Mouse (Mus musculus): ENCODE measurements around the gene Pdgfra. TPM values are rescaled to one million over a fixed set of nuclear protein-coding genes. Genes with fewer than 3 reads are reported as not detected.

The Pdgfra gene
- polyA plus RNA-seq (2014; fragmentation: Nextera tagmentation; extraction: Ambion mirVana) = 3.6 and 9.4 TPM in 2 replicates

DNA sequence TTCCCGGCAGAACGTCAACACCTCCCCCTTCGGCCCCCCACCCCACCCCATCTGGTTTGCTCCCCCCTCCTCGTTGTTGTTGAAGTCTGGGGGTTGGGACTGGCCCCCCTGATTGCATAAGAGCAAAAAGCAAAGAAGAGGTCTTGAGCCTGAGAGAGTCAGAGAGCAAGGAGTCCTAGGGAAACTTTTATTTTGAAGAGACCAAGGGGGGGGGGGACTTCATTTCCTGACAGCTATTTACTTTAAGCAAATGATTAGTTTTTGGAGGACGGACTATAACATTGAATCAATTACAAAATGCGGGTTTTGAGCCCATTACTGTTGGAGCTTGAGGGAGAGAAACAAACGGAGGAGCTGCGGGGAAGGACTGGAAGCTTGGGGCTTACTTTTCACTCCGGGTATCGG, at the start of gene Pdgfra:
TSS of gene Pdgfra (plus strand) at position 272 of the 405 bp plus-strand sequence.
- no peak within 1 kb of the TSS for H3K9ac ChIP-seq (replicated peaks; ENCODE audit: low read length)
- peak within 1 kb of the TSS; percentile 34 for H3K4me2 ChIP-seq (ENCODE audit: low read length)
- no peaks in the 10 kb centered on the region for H3K9me3 ChIP-seq (ENCODE audit: control insufficient read depth, low read length)
- ATAC-seq (ENCODE audit: low FRiP score, low TSS enrichment) (no peak), DNase-seq (peak; percentile 53)
- H3K4me1 ChIP-seq (ENCODE audit: control insufficient read depth, insufficient read depth, low read length) = peaks cover 12% of the 10 kb centered on the region; the same call in 1 of the 2 replicates
- peak within 1 kb of the TSS; percentile 18; the same call in 1 of the 2 replicates for H3K4me3 ChIP-seq (replicated peaks; ENCODE audit: low read depth, low read length)
- 0% methylated on average over 10 of the region's 10 CpGs for WGBS
- no peak within 1 kb of the TSS for H3K27ac ChIP-seq (replicated peaks; ENCODE audit: low read depth, low read length)
- peaks cover 82% of the 10 kb centered on the region for H3K27me3 ChIP-seq (ENCODE audit: control insufficient read depth, insufficient read depth, low read length)
- no peaks in the 10 kb centered on the region for H3K36me3 ChIP-seq (ENCODE audit: control insufficient read depth, insufficient read depth, low read length)

DNA sequence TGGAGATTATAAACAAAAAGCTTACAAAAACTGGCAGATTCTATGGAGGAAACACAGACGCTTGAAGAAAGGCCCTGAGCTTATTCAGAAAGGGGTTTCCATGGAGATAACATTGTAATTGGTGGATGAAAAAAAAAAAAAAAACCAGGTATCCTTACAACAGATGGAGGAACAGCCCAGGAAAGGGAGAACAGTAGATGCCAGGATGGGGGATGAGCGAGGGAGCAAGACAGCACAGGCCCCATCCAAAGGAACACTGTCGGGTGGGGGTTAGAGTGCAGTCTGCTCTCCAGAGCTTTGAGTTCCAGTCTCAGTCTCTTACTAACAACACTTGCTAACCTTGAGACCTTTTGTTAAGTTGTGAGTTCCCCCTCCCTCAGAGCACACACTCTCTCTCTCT, 45.6 kb upstream of the Pdgfra start:
- Histone ChIP-seq H3K27me3 (ENCODE audit: control insufficient read depth, insufficient read depth, low read length) (no peaks in the 10 kb centered on the region), H3K9me3 (ENCODE audit: control insufficient read depth, low read length) (peaks cover 6% of the 10 kb centered on the region), H3K27ac (replicated peaks; ENCODE audit: low read depth, low read length) (no peak overlapping the region), H3K4me1 (ENCODE audit: control insufficient read depth, insufficient read depth, low read length) (no peaks in the 10 kb centered on the region), H3K36me3 (ENCODE audit: control insufficient read depth, insufficient read depth, low read length) (no peaks in the 10 kb centered on the region), H3K9ac (replicated peaks; ENCODE audit: low read length) (no peak overlapping the region), H3K4me3 (replicated peaks; ENCODE audit: low read depth, low read length) (no peak overlapping the region), H3K4me2 (ENCODE audit: low read length) (no peak overlapping the region)
- WGBS = 50% methylated on average over 3 of the region's 3 CpGs
- ATAC-seq (ENCODE audit: low FRiP score, low TSS enrichment) (no peak), DNase-seq (no peak)

DNA sequence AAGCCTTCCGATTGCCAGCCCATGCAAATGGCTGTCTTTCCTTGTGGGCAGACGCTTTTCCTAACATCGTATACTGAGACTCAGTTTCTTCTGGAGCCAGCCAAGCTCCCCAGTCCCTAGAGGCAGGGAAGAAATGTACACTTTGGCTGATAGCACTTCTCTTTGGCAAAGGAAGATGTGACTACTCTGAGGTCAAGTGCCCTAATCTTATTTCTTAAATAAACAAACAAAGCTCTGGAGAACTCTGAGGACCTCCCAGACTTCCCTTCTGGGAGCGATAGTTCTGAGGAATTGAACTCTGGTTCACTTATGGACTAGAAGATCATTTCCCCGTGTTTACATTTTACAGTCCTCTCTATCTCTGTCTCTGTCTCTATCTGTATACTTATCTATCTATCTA, 42.7 kb upstream of the Pdgfra start:
- WGBS = 76% methylated on average over 5 of the region's 5 CpGs

DNA sequence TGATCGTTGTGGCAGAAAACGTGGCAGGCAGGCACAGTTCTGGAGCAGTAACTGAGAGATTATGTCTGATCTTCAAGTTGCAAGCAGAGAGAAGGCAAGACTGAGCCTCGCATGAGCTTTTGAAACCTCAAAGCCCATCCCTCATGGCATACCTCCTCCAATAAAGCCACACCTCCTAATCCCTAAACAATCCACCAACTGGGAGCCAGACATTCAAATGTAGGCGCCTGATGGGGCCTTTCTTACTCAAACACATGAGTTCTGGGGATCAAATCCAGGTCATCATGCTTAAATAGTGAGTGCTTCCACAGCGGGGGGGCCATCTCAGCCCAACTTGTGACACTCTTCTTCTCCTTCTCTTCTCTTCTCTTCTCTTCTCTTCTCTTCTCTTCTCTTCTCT, 40.3 kb upstream of the Pdgfra start:
- peaks cover 6% of the 10 kb centered on the region for H3K9me3 ChIP-seq (ENCODE audit: control insufficient read depth, low read length)
- no peak overlapping the region for H3K4me3 ChIP-seq (replicated peaks; ENCODE audit: low read depth, low read length)
- H3K9ac ChIP-seq (replicated peaks; ENCODE audit: low read length) = no peak overlapping the region
- no peak for DNase-seq
- 48% methylated on average over 5 of the region's 5 CpGs for WGBS
- no peaks in the 10 kb centered on the region for H3K4me1 ChIP-seq (ENCODE audit: control insufficient read depth, insufficient read depth, low read length)
- no peaks in the 10 kb centered on the region for H3K27me3 ChIP-seq (ENCODE audit: control insufficient read depth, insufficient read depth, low read length)
- H3K27ac ChIP-seq (replicated peaks; ENCODE audit: low read depth, low read length) = no peak overlapping the region
- no peak overlapping the region for H3K4me2 ChIP-seq (ENCODE audit: low read length)
- no peaks in the 10 kb centered on the region for H3K36me3 ChIP-seq (ENCODE audit: control insufficient read depth, insufficient read depth, low read length)
- ATAC-seq (ENCODE audit: low FRiP score, low TSS enrichment) = no peak

More for the DNA sequence above, 42.7 kb upstream of the Pdgfra start:
- no peaks in the 10 kb centered on the region for H3K36me3 ChIP-seq (ENCODE audit: control insufficient read depth, insufficient read depth, low read length)
- H3K4me2 ChIP-seq (ENCODE audit: low read length) = no peak overlapping the region
- H3K27ac ChIP-seq (replicated peaks; ENCODE audit: low read depth, low read length) = no peak overlapping the region
- no peak for ATAC-seq (ENCODE audit: low FRiP score, low TSS enrichment)
- H3K9me3 ChIP-seq (ENCODE audit: control insufficient read depth, low read length) = peaks cover 6% of the 10 kb centered on the region
- H3K27me3 ChIP-seq (ENCODE audit: control insufficient read depth, insufficient read depth, low read length) = no peaks in the 10 kb centered on the region
- DNase-seq = no peak
- H3K4me1 ChIP-seq (ENCODE audit: control insufficient read depth, insufficient read depth, low read length) = no peaks in the 10 kb centered on the region
- no peak overlapping the region for H3K9ac ChIP-seq (replicated peaks; ENCODE audit: low read length)
- no peak overlapping the region for H3K4me3 ChIP-seq (replicated peaks; ENCODE audit: low read depth, low read length)

- 69% methylated on average over 7 of the region's 7 CpGs for WGBS
- H3K9me3 ChIP-seq (ENCODE audit: control insufficient read depth, low read length) = no peaks in the 10 kb centered on the region
- no peak for ATAC-seq (ENCODE audit: low FRiP score, low TSS enrichment)
- no peak overlapping the region for H3K9ac ChIP-seq (replicated peaks; ENCODE audit: low read length)
- H3K36me3 ChIP-seq (ENCODE audit: control insufficient read depth, insufficient read depth, low read length) = no peaks in the 10 kb centered on the region
- H3K4me1 ChIP-seq (ENCODE audit: control insufficient read depth, insufficient read depth, low read length) = no peaks in the 10 kb centered on the region
- no peak overlapping the region for H3K4me3 ChIP-seq (replicated peaks; ENCODE audit: low read depth, low read length)
- no peak for DNase-seq
- no peak overlapping the region for H3K4me2 ChIP-seq (ENCODE audit: low read length)
- no peak overlapping the region for H3K27ac ChIP-seq (replicated peaks; ENCODE audit: low read depth, low read length)
- H3K27me3 ChIP-seq (ENCODE audit: control insufficient read depth, insufficient read depth, low read length) = no peaks in the 10 kb centered on the region
These were observed 33.3 kb upstream of the Pdgfra start for GRCm38 (mm10) chr5:75118840-75119239.

DNA sequence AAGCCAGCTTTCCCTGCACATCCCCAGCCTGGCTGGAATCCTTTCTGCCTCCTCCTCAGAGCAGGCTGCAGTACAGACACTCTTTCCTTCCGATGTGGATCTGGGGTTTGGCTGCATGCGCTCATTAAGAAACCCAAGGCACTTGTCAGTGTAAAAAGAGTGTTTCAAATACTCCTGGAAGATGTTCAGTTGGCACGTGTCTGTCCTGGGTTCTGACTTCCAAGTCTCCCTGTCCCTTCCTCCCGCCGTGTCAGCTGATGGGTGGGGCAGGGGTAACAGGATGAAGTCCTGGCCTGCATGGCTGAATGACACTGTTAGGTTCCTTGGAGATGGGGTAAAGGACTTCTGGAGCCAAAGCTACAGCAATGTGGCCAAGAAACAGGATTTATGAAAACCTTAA, 30.4 kb upstream of the Pdgfra start:
- H3K4me2 ChIP-seq (ENCODE audit: low read length) = no peak overlapping the region
- ATAC-seq (ENCODE audit: low FRiP score, low TSS enrichment) = no peak
- H3K4me1 ChIP-seq (ENCODE audit: control insufficient read depth, insufficient read depth, low read length) = no peaks in the 10 kb centered on the region
- no peaks in the 10 kb centered on the region for H3K9me3 ChIP-seq (ENCODE audit: control insufficient read depth, low read length)
- no peak overlapping the region for H3K9ac ChIP-seq (replicated peaks; ENCODE audit: low read length)
- no peak for DNase-seq
- no peaks in the 10 kb centered on the region for H3K27me3 ChIP-seq (ENCODE audit: control insufficient read depth, insufficient read depth, low read length)
- no peak overlapping the region for H3K4me3 ChIP-seq (replicated peaks; ENCODE audit: low read depth, low read length)
- 41% methylated on average over 5 of the region's 5 CpGs for WGBS
- H3K36me3 ChIP-seq (ENCODE audit: control insufficient read depth, insufficient read depth, low read length) = no peaks in the 10 kb centered on the region
- no peak overlapping the region for H3K27ac ChIP-seq (replicated peaks; ENCODE audit: low read depth, low read length)

- H3K9me3 ChIP-seq (ENCODE audit: control insufficient read depth, low read length) = no peaks in the 10 kb centered on the region
- H3K4me3 ChIP-seq (replicated peaks; ENCODE audit: low read depth, low read length) = no peak overlapping the region
- ATAC-seq (ENCODE audit: low FRiP score, low TSS enrichment) = no peak
- 88% methylated on average over 7 of the region's 7 CpGs for WGBS
- H3K27ac ChIP-seq (replicated peaks; ENCODE audit: low read depth, low read length) = no peak overlapping the region
- no peak overlapping the region for H3K9ac ChIP-seq (replicated peaks; ENCODE audit: low read length)
- no peak overlapping the region for H3K4me2 ChIP-seq (ENCODE audit: low read length)
- H3K27me3 ChIP-seq (ENCODE audit: control insufficient read depth, insufficient read depth, low read length) = peaks cover 6% of the 10 kb centered on the region; the same call in 1 of the 2 replicates
- no peak for DNase-seq
- H3K36me3 ChIP-seq (ENCODE audit: control insufficient read depth, insufficient read depth, low read length) = no peaks in the 10 kb centered on the region
- H3K4me1 ChIP-seq (ENCODE audit: control insufficient read depth, insufficient read depth, low read length) = no peaks in the 10 kb centered on the region
These were observed 17.4 kb upstream of the Pdgfra start for GRCm38 (mm10) chr5:75134681-75135080.

DNA sequence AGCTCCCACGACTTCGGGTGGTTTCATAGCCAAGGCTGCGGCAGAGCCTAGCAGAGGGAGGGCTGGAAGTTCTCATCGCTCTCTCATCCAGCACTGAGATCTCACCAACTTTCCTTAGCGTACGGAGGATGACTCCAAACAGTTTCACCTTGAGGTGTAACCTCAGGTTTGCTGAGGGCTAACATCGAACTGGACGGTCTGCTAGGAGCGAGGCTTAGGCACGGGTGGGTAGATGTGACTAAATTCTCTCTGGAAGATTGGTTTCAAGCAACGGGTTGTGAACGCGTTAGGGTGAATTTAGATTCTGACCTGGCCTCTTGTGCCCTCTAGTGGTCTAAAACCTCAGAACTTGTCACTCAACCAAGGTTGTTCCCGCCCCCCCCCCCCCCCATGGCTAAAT, 9.0 kb upstream of the Pdgfra start:
- Histone ChIP-seq H3K4me2 (ENCODE audit: low read length) (peak overlapping the region; percentile 47), H3K9me3 (ENCODE audit: control insufficient read depth, low read length) (no peaks in the 10 kb centered on the region), H3K27ac (replicated peaks; ENCODE audit: low read depth, low read length) (no peak overlapping the region), H3K4me1 (ENCODE audit: control insufficient read depth, insufficient read depth, low read length) (no peaks in the 10 kb centered on the region; the same call in 1 of the 2 replicates), H3K4me3 (replicated peaks; ENCODE audit: low read depth, low read length) (peak overlapping the region; percentile 13; the same call in 1 of the 2 replicates), H3K27me3 (ENCODE audit: control insufficient read depth, insufficient read depth, low read length) (peaks cover 74% of the 10 kb centered on the region), H3K36me3 (ENCODE audit: control insufficient read depth, insufficient read depth, low read length) (no peaks in the 10 kb centered on the region), H3K9ac (replicated peaks; ENCODE audit: low read length) (0 out of 2 replicates have a peak overlapping the region, but pooled peaks have one; percentile 34)
- ATAC-seq (ENCODE audit: low FRiP score, low TSS enrichment) (no peak), DNase-seq (peak; percentile 89)
- WGBS = 5% methylated on average over 14 of the region's 14 CpGs

DNA sequence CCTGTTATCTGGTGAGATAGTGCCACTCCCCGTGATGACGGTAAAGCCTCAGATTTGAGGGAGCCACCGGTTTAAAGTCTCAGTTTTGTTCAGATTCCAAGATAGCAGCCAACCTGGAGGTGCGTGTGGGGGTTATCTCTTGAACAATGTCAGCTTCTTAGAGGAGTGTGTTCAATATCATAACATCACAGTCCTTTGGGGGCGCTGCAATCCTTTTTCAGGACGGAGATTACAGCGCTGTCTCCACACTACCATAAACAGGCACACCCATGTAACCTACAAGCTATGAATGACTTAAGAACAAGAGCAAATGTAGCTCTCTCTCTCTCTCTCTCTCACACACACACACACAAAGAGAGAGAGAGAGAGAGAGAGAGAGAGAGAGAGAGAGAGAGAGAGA, 8.3 kb upstream of the Pdgfra start:
- Histone ChIP-seq H3K9ac (replicated peaks; ENCODE audit: low read length) (no peak overlapping the region), H3K4me2 (ENCODE audit: low read length) (no peak overlapping the region), H3K27ac (replicated peaks; ENCODE audit: low read depth, low read length) (no peak overlapping the region), H3K4me1 (ENCODE audit: control insufficient read depth, insufficient read depth, low read length) (no peaks in the 10 kb centered on the region; the same call in 1 of the 2 replicates), H3K36me3 (ENCODE audit: control insufficient read depth, insufficient read depth, low read length) (no peaks in the 10 kb centered on the region), H3K27me3 (ENCODE audit: control insufficient read depth, insufficient read depth, low read length) (peaks cover 76% of the 10 kb centered on the region), H3K4me3 (replicated peaks; ENCODE audit: low read depth, low read length) (no peak overlapping the region), H3K9me3 (ENCODE audit: control insufficient read depth, low read length) (no peaks in the 10 kb centered on the region)
- ATAC-seq (ENCODE audit: low FRiP score, low TSS enrichment) = no peak
- WGBS = 46% methylated on average over 7 of the region's 7 CpGs
- DNase-seq = no peak
